Mouse (Mus musculus) MEL (cell line): ENCODE measurements at regions not wholly inside any gene's neighbourhood (a gene's known extent, or its start where the extent isn't known, plus 50 kb on each side); places are given as distances from the start of the nearest gene placed in this dataset.

Experiments
- DNase-seq: peaks from one replicate; pipeline ENCODE4 v3.0.0; 2011; ENCODE audit warnings: low read depth, low spot score
- H3K27ac ChIP-seq: 2 replicates; pipeline ENCODE4 v1.5.1; 2012; ENCODE audit warnings: low read depth, mild to moderate bottlenecking, control low read depth, low read length, moderate library complexity; ENCODE audit not compliant: control insufficient read depth
- H3K27me3 ChIP-seq, 2 experiments: fragments of 150-350 bp in 1 of 2; sonication (generic) in 1 of 2; 2 replicates each; pipeline ENCODE4 v1.6.1; 2012; ENCODE audit warnings: low read length in 2 of 2, mild to moderate bottlenecking in 2 of 2, improper control_type of control experiment in 1 of 2, moderate library complexity in 1 of 2; ENCODE audit not compliant: insufficient read depth in 2 of 2, control insufficient read depth in 1 of 2
- H3K36me3 ChIP-seq, 2 experiments: 2 replicates each; pipeline ENCODE4 v1.6.1; 2012 to 2014; ENCODE audit warnings: low read length in 2 of 2, improper control_type of control experiment in 1 of 2, inconsistent platforms in 1 of 2, mild to moderate bottlenecking in 1 of 2; ENCODE audit not compliant: insufficient read depth in 2 of 2, control insufficient read depth in 1 of 2
- H3K4me1 ChIP-seq, 2 experiments: fragments of 150-350 bp in 1 of 2; sonication (generic) in 1 of 2; 2 replicates each; pipeline ENCODE4 v1.6.1; 2012; ENCODE audit warnings: low read length in 2 of 2, improper control_type of control experiment in 1 of 2, mild to moderate bottlenecking in 1 of 2; ENCODE audit not compliant: insufficient read depth in 2 of 2, control insufficient read depth in 1 of 2
- H3K4me3 ChIP-seq, 2 experiments: fragments of 150-350 bp in 1 of 2; sonication (generic) in 1 of 2; 2 replicates each; pipeline ENCODE4 v1.5.1; 2012; ENCODE audit warnings: low read depth in 2 of 2, low read length in 2 of 2, mild to moderate bottlenecking in 2 of 2, moderate library complexity in 2 of 2, control low read depth in 1 of 2, improper control_type of control experiment in 1 of 2; ENCODE audit not compliant: control insufficient read depth in 1 of 2, insufficient read depth in 1 of 2
- H3K79me2 ChIP-seq: 2 replicates; pipeline ENCODE4 v1.6.1; 2012; ENCODE audit warnings: mild to moderate bottlenecking, low read length, moderate library complexity; ENCODE audit not compliant: control insufficient read depth, poor library complexity, insufficient read depth
- H3K9ac ChIP-seq: 2 replicates; pipeline ENCODE4 v1.6.1; 2012; ENCODE audit warnings: low read depth, mild to moderate bottlenecking, control low read depth, low read length, moderate library complexity; ENCODE audit not compliant: control insufficient read depth, poor library complexity, severe bottlenecking
- H3K9me3 ChIP-seq: fragments of 150-350 bp; sonication (generic); replicated peaks from 2 replicates; pipeline ENCODE4 v1.6.1; 2012; ENCODE audit warnings: mild to moderate bottlenecking, low read length, improper control_type of control experiment, moderate library complexity; ENCODE audit not compliant: insufficient read depth
- CHD2 ChIP-seq: IDR thresholded peaks from 2 replicates; pipeline ENCODE4 v1.6.1; 2011; ENCODE audit warnings: low read length, improper control_type of control experiment
- CTCF ChIP-seq, 3 experiments: IDR thresholded peaks in 2 of 3; conservative IDR thresholded peaks in 1 of 3; 2 replicates each; pipeline ENCODE4 v1.5.1; 2011 to 2012; ENCODE audit warnings: low read length in 3 of 3, low read depth in 2 of 3, mild to moderate bottlenecking in 2 of 3, improper control_type of control experiment in 1 of 3, inconsistent platforms in 1 of 3, mixed read lengths in 1 of 3, moderate library complexity in 1 of 3; ENCODE audit not compliant: control insufficient read depth in 1 of 3, insufficient read depth in 1 of 3, poor library complexity in 1 of 3, severe bottlenecking in 1 of 3
- ELF1 ChIP-seq: IDR thresholded peaks from 2 replicates; pipeline ENCODE4 v1.6.1; 2014; ENCODE audit warnings: low read depth, mild to moderate bottlenecking, inconsistent platforms, low read length, improper control_type of control experiment, moderate library complexity
- EP300 ChIP-seq, 2 experiments: IDR thresholded peaks; 2 replicates each; pipeline ENCODE4 v1.6.1; 2011; ENCODE audit warnings: improper control_type of control experiment in 2 of 2, low read length in 2 of 2, low read depth in 1 of 2, mild to moderate bottlenecking in 1 of 2
- ETS1 ChIP-seq: IDR thresholded peaks from 2 replicates; pipeline ENCODE4 v1.6.1; 2012; ENCODE audit warnings: low read depth, mild to moderate bottlenecking, inconsistent platforms, low read length, improper control_type of control experiment, moderate library complexity
- GABPA ChIP-seq: IDR thresholded peaks from 2 replicates; pipeline ENCODE4 v1.6.1; 2012; ENCODE audit warnings: low read depth, mild to moderate bottlenecking, inconsistent platforms, low read length, improper control_type of control experiment, moderate library complexity
- GATA1 ChIP-seq: IDR thresholded peaks from 2 replicates; pipeline ENCODE4 v1.6.1; 2011; ENCODE audit warnings: low read depth, low read length, improper control_type of control experiment
- KAT2A ChIP-seq: conservative IDR thresholded peaks from 2 replicates; pipeline ENCODE4 v1.6.1; 2012; ENCODE audit warnings: low read depth, low read length, improper control_type of control experiment, inconsistent platforms
- MAFK ChIP-seq: IDR thresholded peaks from 2 replicates; pipeline ENCODE4 v1.6.1; 2011; ENCODE audit warnings: low read depth, mild to moderate bottlenecking, low read length, improper control_type of control experiment, borderline replicate concordance
- MAX ChIP-seq: IDR thresholded peaks from 2 replicates; pipeline ENCODE4 v1.6.1; 2011; ENCODE audit warnings: low read length, improper control_type of control experiment
- MAZ ChIP-seq: IDR thresholded peaks from 2 replicates; pipeline ENCODE4 v1.6.1; 2012; ENCODE audit warnings: low read depth, mild to moderate bottlenecking, inconsistent platforms, low read length, improper control_type of control experiment
- MEF2A ChIP-seq: IDR thresholded peaks from 2 replicates; pipeline ENCODE4 v1.6.1; 2014; ENCODE audit warnings: low read depth, mild to moderate bottlenecking, inconsistent platforms, low read length, improper control_type of control experiment; ENCODE audit not compliant: poor library complexity, insufficient replicate concordance, severe bottlenecking; ENCODE audit errors: extremely low read depth
- MYC ChIP-seq: IDR thresholded peaks from 2 replicates; pipeline ENCODE4 v1.6.1; 2011; ENCODE audit warnings: low read depth, mild to moderate bottlenecking, low read length, improper control_type of control experiment, moderate library complexity
- NELFE ChIP-seq: IDR thresholded peaks from 2 replicates; pipeline ENCODE4 v1.6.1; 2011; ENCODE audit warnings: low read depth, low read length, improper control_type of control experiment
- NRF1 ChIP-seq: IDR thresholded peaks from 2 replicates; pipeline ENCODE4 v1.6.1; 2014; ENCODE audit warnings: low read depth, mild to moderate bottlenecking, inconsistent platforms, low read length, improper control_type of control experiment, moderate library complexity; ENCODE audit not compliant: poor library complexity, insufficient read depth, severe bottlenecking
- POLR2A ChIP-seq, 2 experiments: IDR thresholded peaks; 2 replicates each; pipeline ENCODE4 v1.6.1; 2011 to 2012; ENCODE audit warnings: low read length in 2 of 2, mild to moderate bottlenecking in 2 of 2, control low read depth in 1 of 2, improper control_type of control experiment in 1 of 2, low read depth in 1 of 2, moderate library complexity in 1 of 2; ENCODE audit not compliant: control insufficient read depth in 1 of 2, insufficient read depth in 1 of 2, poor library complexity in 1 of 2
- POLR2AphosphoS2 ChIP-seq: IDR thresholded peaks from 2 replicates; pipeline ENCODE4 v1.6.1; 2011; ENCODE audit warnings: low read length, improper control_type of control experiment
- RAD21 ChIP-seq: IDR thresholded peaks from 2 replicates; pipeline ENCODE4 v1.6.1; 2011; ENCODE audit warnings: mild to moderate bottlenecking, low read depth, low read length, improper control_type of control experiment
- RCOR1 ChIP-seq: IDR thresholded peaks from 2 replicates; pipeline ENCODE4 v1.6.1; 2012; ENCODE audit warnings: low read depth, mild to moderate bottlenecking, inconsistent platforms, low read length, improper control_type of control experiment
- SIN3A ChIP-seq: IDR thresholded peaks from 2 replicates; pipeline ENCODE4 v1.6.1; 2012; ENCODE audit warnings: low read length, improper control_type of control experiment, inconsistent platforms
- SMC3 ChIP-seq: IDR thresholded peaks from 2 replicates; pipeline ENCODE4 v1.6.1; 2011; ENCODE audit warnings: low read depth, low read length, improper control_type of control experiment
- TAL1 ChIP-seq: IDR thresholded peaks from 2 replicates; pipeline ENCODE4 v1.6.1; 2012; ENCODE audit warnings: mild to moderate bottlenecking, inconsistent platforms, low read length, moderate library complexity, mixed read lengths
- TCF12 ChIP-seq: IDR thresholded peaks from 2 replicates; pipeline ENCODE4 v1.6.1; 2014; ENCODE audit warnings: low read depth, mild to moderate bottlenecking, inconsistent platforms, low read length, improper control_type of control experiment, moderate library complexity
- USF1 ChIP-seq: IDR thresholded peaks from 2 replicates; pipeline ENCODE4 v1.6.1; 2014; ENCODE audit warnings: low read depth, mild to moderate bottlenecking, inconsistent platforms, low read length, improper control_type of control experiment, moderate library complexity
- USF2 ChIP-seq, 2 experiments: IDR thresholded peaks; 2 replicates each; pipeline ENCODE4 v1.6.1; 2011 to 2012; ENCODE audit warnings: improper control_type of control experiment in 2 of 2, low read length in 2 of 2, borderline replicate concordance in 1 of 2, inconsistent platforms in 1 of 2, low read depth in 1 of 2, mild to moderate bottlenecking in 1 of 2; ENCODE audit not compliant: insufficient read depth in 1 of 2
- ZC3H11A ChIP-seq: IDR thresholded peaks from 2 replicates; pipeline ENCODE4 v1.6.1; 2012; ENCODE audit warnings: low read depth, mild to moderate bottlenecking, inconsistent platforms, low read length, improper control_type of control experiment
- ZMIZ1 ChIP-seq: IDR thresholded peaks from 2 replicates; pipeline ENCODE4 v1.6.1; 2012; ENCODE audit warnings: low read depth, mild to moderate bottlenecking, inconsistent platforms, low read length, improper control_type of control experiment, moderate library complexity

DNA sequence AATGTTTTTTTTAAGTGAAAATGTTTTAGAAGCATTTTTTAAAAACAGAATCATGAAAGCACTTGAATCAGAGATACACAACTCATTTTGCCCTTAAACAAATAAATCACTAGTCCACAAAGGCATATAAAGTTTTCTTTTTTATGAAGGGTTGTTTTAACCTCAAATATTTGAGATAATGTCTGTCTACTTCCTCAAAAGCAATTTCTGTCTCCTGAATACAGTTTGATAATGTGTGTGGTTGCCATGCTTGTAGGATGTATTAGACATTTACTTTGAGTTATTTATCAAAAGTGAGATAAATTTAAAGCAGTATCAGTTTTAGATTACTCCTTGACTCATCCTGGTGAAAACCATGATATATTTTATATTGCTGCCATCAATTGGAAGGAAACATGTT lies 102.6 kb downstream of the 4933402N22Rik start:
- Histone ChIP-seq H3K4me1 (no peaks in the 10 kb centered on the region; a peak in 1 of 4 replicates), H3K4me3 (no peak overlapping the region), H3K27ac (no peak overlapping the region), H3K36me3 (no peaks in the 10 kb centered on the region; a peak in 1 of 4 replicates), H3K9ac (no peak overlapping the region), H3K9me3 (no peaks in the 10 kb centered on the region), H3K27me3 (no peaks in the 10 kb centered on the region), H3K79me2 (no peaks in the 10 kb centered on the region)
- TF ChIP-seq EP300 (IDR thresholded peaks at IDR 0.05; ENCODE audit: low read depth in 1 of 2, low read length in 2 of 2) (peak; percentile 25 to 60; a peak in 3 of 4 replicates), GATA1 (peak; percentile 48; the same call in 1 of the 2 replicates), SMC3 (no peak), ZMIZ1 (no peak), SIN3A (no peak), CHD2 (no peak), TCF12 (peak; percentile 32; the same call in 1 of the 2 replicates), MYC (no peak), MAZ (no peak), POLR2A (IDR thresholded peaks at IDR 0.05; ENCODE audit: control insufficient read depth in 1 of 2, insufficient read depth in 1 of 2, low read depth in 1 of 2, low read length in 2 of 2, poor library complexity in 1 of 2) (no peak), USF1 (no peak), MEF2A (no peak), TAL1 (no peak), NRF1 (no peak), ELF1 (no peak), USF2 (IDR thresholded peaks at IDR 0.05; ENCODE audit: borderline replicate concordance in 1 of 2, insufficient read depth in 1 of 2, low read depth in 1 of 2, low read length in 2 of 2) (no peak), RAD21 (no peak), RCOR1 (peak; percentile 88), NELFE (no peak), KAT2A (no peak), GABPA (no peak), ZC3H11A (no peak), POLR2AphosphoS2 (no peak), ETS1 (no peak), MAX (no peak), MAFK (no peak), CTCF (IDR thresholded peaks at IDR 0.05 in 2 of 3, conservative IDR thresholded peaks at IDR 0.05 in 1 of 3; ENCODE audit: control insufficient read depth in 1 of 3, insufficient read depth in 1 of 3, low read depth in 2 of 3, low read length in 3 of 3, poor library complexity in 1 of 3, severe bottlenecking in 1 of 3) (no peak)
- DNase-seq = peak; percentile 23
